Mouse (Mus musculus) embryonic facial prominence, embryonic 11.5 days (tissue): Measurements from ENCODE around the gene Orm3. TPM values are rescaled to one million over a fixed set of nuclear protein-coding genes. Genes with fewer than 3 reads are reported as not detected.
"Not testable (repeated sequence)": the region's sequence is repeated elsewhere in the genome, so short reads cannot be mapped to it uniquely, and the experiment has no call there.

Source experiments
- ATAC-seq: fragments of 200-750 bp; cut with Nextera tagmentation; replicated peaks from 2 replicates; pipeline ENCODE4 v1.8.0; 2017; ENCODE audit warnings: low read depth; ENCODE audit not compliant: insufficient number of reproducible peaks, low FRiP score, low TSS enrichment
- DNase-seq: peaks from one replicate; pipeline ENCODE4 v3.0.0-alpha.2; 2015; ENCODE audit warnings: low spot score
- H3K27ac ChIP-seq: fragments of 300-500 bp; sonication (generic); replicated peaks from 2 replicates; pipeline ENCODE4 v1.5.1; 2014; ENCODE audit warnings: mild to moderate bottlenecking, low read depth, low read length, control low read depth
- H3K27me3 ChIP-seq: fragments of 300-500 bp; sonication (generic); 2 replicates; pipeline ENCODE4 v1.6.1; 2014; ENCODE audit warnings: mild to moderate bottlenecking, low read length, moderate library complexity, mixed read lengths; ENCODE audit not compliant: control insufficient read depth, insufficient read depth
- H3K36me3 ChIP-seq: fragments of 300-500 bp; sonication (generic); replicated peaks from 2 replicates; pipeline ENCODE4 v1.6.1; 2014; ENCODE audit warnings: low read depth, mild to moderate bottlenecking, low read length, moderate library complexity, mixed read lengths; ENCODE audit not compliant: control insufficient read depth, insufficient read depth
- H3K4me1 ChIP-seq: fragments of 300-500 bp; sonication (generic); 2 replicates; pipeline ENCODE4 v1.6.1; 2014; ENCODE audit warnings: low read length, mixed read lengths; ENCODE audit not compliant: control insufficient read depth, insufficient read depth
- H3K4me2 ChIP-seq: fragments of 300-500 bp; sonication (generic); 2 replicates; pipeline ENCODE4 v1.6.1; 2014; ENCODE audit warnings: low read depth, mild to moderate bottlenecking, control low read depth, low read length, moderate library complexity
- H3K4me3 ChIP-seq: fragments of 300-500 bp; sonication (generic); 2 replicates; pipeline ENCODE4 v1.5.1; 2014; ENCODE audit warnings: low read depth, low read length, control low read depth
- H3K9ac ChIP-seq: fragments of 300-500 bp; sonication (generic); replicated peaks from 2 replicates; pipeline ENCODE4 v1.6.1; 2014; ENCODE audit warnings: mild to moderate bottlenecking, control low read depth, low read length
- H3K9me3 ChIP-seq: fragments of 300-500 bp; sonication (generic); replicated peaks from 2 replicates; pipeline ENCODE4 v1.6.1; 2016; ENCODE audit warnings: mild to moderate bottlenecking, low read length, inconsistent platforms, mixed read lengths; ENCODE audit not compliant: control insufficient read depth
- WGBS: fragments of 180-500 bp; shearing (Covaris S2); extraction: QIAGEN DNeasy Blood & Tissue Kit; methylation state at CpG from one replicate; pipeline ENCODE4 v1.1.7; 2014; 5-methylcytosine and 5-hydroxymethylcytosine counted together
- polyA plus RNA-seq: library from polyadenylated mRNA; unstranded; fragments of >200 nt; fragmentation: Nextera tagmentation; extraction: Ambion mirVana; gene quantifications from 2 replicates; pipeline ENCODE4 v1.2.1, GENCODE M21; 2014

Gene Orm3
- polyA plus RNA-seq, 1 experiment from 2014 or later = not detected

GRCm38 (mm10) chr4:63319566-63319965 lies 36.4 kb upstream of the Orm3 start:
- H3K36me3 ChIP-seq, H3K27me3 ChIP-seq, H3K4me3 ChIP-seq, H3K9ac ChIP-seq, ATAC-seq, H3K4me2 ChIP-seq, H3K27ac ChIP-seq, H3K4me1 ChIP-seq, H3K9me3 ChIP-seq: not testable (repeated sequence)
- DNase-seq = peak; percentile 80
- WGBS = 23% methylated on average over 3 of the region's 3 CpGs

GRCm38 (mm10) chr4:63323275-63323815 lies 32.6 kb upstream of the Orm3 start:
- Histone ChIP-seq H3K4me3 (no peak overlapping the region), H3K27ac (no peak overlapping the region), H3K27me3 (no peaks in the 10 kb centered on the region), H3K4me2 (no peak overlapping the region), H3K9ac (no peak overlapping the region), H3K4me1 (no peaks in the 10 kb centered on the region), H3K9me3 (no peaks in the 10 kb centered on the region), H3K36me3 (no peaks in the 10 kb centered on the region)
- 81% methylated on average over 8 of the region's 8 CpGs for WGBS
- DNase-seq (no peak), ATAC-seq (no peak)

- Histone ChIP-seq H3K4me3 (no peak overlapping the region), H3K9me3 (no peaks in the 10 kb centered on the region), H3K27ac (no peak overlapping the region), H3K4me2 (no peak overlapping the region), H3K4me1 (no peaks in the 10 kb centered on the region), H3K9ac (no peak overlapping the region), H3K36me3 (no peaks in the 10 kb centered on the region; the same call in none of the 2 replicates), H3K27me3 (no peaks in the 10 kb centered on the region)
- DNase-seq (no peak), ATAC-seq (no peak)
- 91% methylated on average over 4 of the region's 4 CpGs for WGBS
Measured at GRCm38 (mm10) chr4:63333403-63333802, 22.6 kb upstream of the Orm3 start.

- no peak for ATAC-seq
- Histone ChIP-seq H3K4me3 (no peak overlapping the region), H3K4me1 (no peaks in the 10 kb centered on the region), H3K9me3 (no peaks in the 10 kb centered on the region), H3K9ac (no peak overlapping the region), H3K36me3 (no peaks in the 10 kb centered on the region), H3K27me3 (no peaks in the 10 kb centered on the region), H3K4me2 (no peak overlapping the region), H3K27ac (no peak overlapping the region)
- 63% methylated on average over 3 of the region's 3 CpGs for WGBS
- no peak for DNase-seq
Measured at GRCm38 (mm10) chr4:63338414-63339076, 17.4 kb upstream of the Orm3 start.

- DNase-seq (no peak), ATAC-seq (no peak)
- Histone ChIP-seq H3K4me1 (no peaks in the 10 kb centered on the region), H3K4me3 (no peak overlapping the region), H3K9ac (no peak overlapping the region), H3K4me2 (no peak overlapping the region), H3K27me3 (no peaks in the 10 kb centered on the region), H3K9me3 (no peaks in the 10 kb centered on the region), H3K36me3 (no peaks in the 10 kb centered on the region), H3K27ac (no peak overlapping the region)
- WGBS = 71% methylated on average over 4 of the region's 4 CpGs
Measured at GRCm38 (mm10) chr4:63342491-63342890, 13.5 kb upstream of the Orm3 start.

- no peak overlapping the region for H3K9ac ChIP-seq
- WGBS = 68% methylated on average over 3 of the region's 3 CpGs
- H3K27ac ChIP-seq = no peak overlapping the region
- H3K4me1 ChIP-seq = no peaks in the 10 kb centered on the region
- no peaks in the 10 kb centered on the region for H3K27me3 ChIP-seq
- H3K4me2 ChIP-seq = no peak overlapping the region
- H3K4me3 ChIP-seq = no peak overlapping the region
- no peaks in the 10 kb centered on the region for H3K9me3 ChIP-seq
- ATAC-seq (no peak), DNase-seq (peak; percentile 8)
- no peaks in the 10 kb centered on the region for H3K36me3 ChIP-seq
Measured at GRCm38 (mm10) chr4:63343608-63344007, 12.4 kb upstream of the Orm3 start.

- Histone ChIP-seq H3K9me3 (no peaks in the 10 kb centered on the region), H3K27me3 (no peaks in the 10 kb centered on the region), H3K27ac (no peak within 1 kb of the TSS), H3K4me3 (no peak within 1 kb of the TSS), H3K4me1 (no peaks in the 10 kb centered on the region), H3K9ac (no peak within 1 kb of the TSS), H3K4me2 (no peak within 1 kb of the TSS), H3K36me3 (no peaks in the 10 kb centered on the region)
- ATAC-seq (no peak), DNase-seq (no peak)
- 85% methylated on average over 8 of the region's 8 CpGs for WGBS
Measured at GRCm38 (mm10) chr4:63344295-63344694, 11.7 kb upstream of the Orm3 start, which contains the start of gene Orm1. Gene Orm1, plus strand, starts transcription at chr4:63344560.

GRCm38 (mm10) chr4:63345261-63345660 lies 10.7 kb upstream of the Orm3 start:
- no peak for DNase-seq

More at GRCm38 (mm10) chr4:63345261-63345660, 10.7 kb upstream of the Orm3 start:
- Histone ChIP-seq H3K9ac (no peak overlapping the region), H3K27ac (no peak overlapping the region), H3K4me2 (no peak overlapping the region), H3K4me3 (no peak overlapping the region), H3K27me3 (no peaks in the 10 kb centered on the region), H3K4me1 (no peaks in the 10 kb centered on the region), H3K36me3 (no peaks in the 10 kb centered on the region), H3K9me3 (no peaks in the 10 kb centered on the region)
- no peak; the same call in 1 of the 2 replicates for ATAC-seq
